Mouse (Mus musculus) E14TG2a.4 (cell line): ENCODE data around the gene Gm44579.

Experiments
- CTCF ChIP-seq: conservative IDR thresholded peaks from 2 replicates; pipeline ENCODE4 v1.5.1; 2014; ENCODE audit warnings: low read length
- NANOG ChIP-seq: IDR thresholded peaks from 2 replicates; pipeline ENCODE4 v1.6.1; 2014; ENCODE audit warnings: borderline replicate concordance, low read length, mixed read lengths
- POU5F1 ChIP-seq: IDR thresholded peaks from 2 replicates; pipeline ENCODE4 v1.6.1; 2014; ENCODE audit warnings: low read length, borderline replicate concordance

DNA sequence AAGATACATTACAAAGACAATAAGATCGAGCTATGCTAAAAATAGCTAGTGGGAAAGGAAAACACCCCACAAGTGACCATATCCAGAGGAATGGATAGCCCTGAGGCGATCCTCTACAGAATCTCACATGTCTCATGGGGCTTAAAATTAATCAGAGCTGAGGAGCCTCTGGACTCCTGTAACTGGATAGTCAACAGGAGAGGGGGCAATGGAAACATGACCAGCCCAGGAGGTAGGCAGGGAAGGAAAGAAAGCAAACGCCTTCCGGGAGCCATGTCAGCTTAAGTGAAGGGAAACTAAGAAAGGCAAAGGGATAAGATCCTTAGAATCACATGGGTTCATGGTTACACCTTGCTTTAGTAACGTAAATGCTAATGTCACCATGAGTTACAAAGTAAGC, 80.0 kb downstream of the Gm44579 start:
- TF ChIP-seq CTCF: no peak
- TF ChIP-seq POU5F1: no peak
- no peak for TF ChIP-seq NANOG
